Mouse (Mus musculus): ENCODE results near the gene Vps8.

The Vps8 gene

DNA sequence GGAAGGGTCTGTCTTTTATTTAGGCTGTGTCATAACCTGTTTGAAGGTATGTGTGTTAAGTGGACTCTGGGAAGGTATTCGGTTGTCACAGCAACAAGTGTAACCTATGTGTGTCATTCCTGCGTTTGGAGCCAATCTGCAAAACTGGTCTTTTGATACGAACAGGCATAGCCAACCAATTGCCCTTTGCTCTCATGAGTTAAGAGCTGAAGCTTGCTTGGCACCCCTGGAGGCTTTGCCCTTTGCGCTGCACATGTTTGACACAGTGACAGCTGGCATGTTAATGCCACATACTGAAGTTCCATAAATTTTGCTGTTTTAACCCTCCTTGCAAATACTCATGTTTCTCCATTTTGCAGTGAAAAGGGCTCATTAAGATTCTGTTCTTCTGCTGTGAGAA, 126.8 kb downstream of the Vps8 start:
- no peak for DNase-seq (ENCODE audit: low read depth, low spot score)

DNA sequence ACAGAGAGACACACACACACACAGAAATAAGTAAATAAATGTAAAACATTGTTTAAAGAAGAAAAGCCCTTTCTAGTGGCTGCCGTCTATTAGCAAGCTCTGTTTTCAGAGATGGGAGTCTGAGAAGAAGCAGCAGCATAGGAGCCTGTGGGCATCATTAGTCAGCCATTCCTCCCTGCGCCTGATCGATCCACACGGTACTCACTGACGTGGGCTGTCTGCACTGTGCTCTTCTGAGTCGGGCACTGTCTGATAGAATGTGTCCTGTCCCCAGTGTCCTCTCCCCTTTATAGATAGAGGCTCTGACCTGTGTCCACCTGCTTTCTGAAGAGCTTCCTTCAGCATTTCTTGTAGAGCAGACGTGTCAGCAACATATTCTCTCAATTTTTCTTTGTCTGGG, 127.5 kb downstream of the Vps8 start:
- no peak for DNase-seq (ENCODE audit: low read depth, low spot score)

DNA sequence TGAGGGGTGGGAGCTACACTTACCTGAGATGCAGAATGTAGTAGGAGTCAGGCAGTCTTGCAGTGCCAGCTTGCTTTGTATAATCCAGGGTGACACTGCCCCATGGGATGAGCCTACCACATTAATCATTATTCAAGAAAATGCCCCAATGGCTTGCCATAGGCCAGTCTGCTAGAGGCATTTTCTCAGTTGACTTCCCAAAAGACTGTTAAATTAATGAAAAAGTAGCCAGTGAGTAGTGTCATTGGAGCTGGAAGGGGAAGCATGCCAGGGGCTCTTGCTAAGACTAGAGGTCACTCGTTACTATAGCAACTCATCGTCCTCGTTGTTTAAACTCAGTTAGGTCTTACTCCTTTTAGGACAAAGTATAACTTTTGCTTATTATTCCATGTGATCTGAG, 130.6 kb downstream of the Vps8 start:
- DNase-seq (ENCODE audit: low read depth, low spot score), result no peak

DNA sequence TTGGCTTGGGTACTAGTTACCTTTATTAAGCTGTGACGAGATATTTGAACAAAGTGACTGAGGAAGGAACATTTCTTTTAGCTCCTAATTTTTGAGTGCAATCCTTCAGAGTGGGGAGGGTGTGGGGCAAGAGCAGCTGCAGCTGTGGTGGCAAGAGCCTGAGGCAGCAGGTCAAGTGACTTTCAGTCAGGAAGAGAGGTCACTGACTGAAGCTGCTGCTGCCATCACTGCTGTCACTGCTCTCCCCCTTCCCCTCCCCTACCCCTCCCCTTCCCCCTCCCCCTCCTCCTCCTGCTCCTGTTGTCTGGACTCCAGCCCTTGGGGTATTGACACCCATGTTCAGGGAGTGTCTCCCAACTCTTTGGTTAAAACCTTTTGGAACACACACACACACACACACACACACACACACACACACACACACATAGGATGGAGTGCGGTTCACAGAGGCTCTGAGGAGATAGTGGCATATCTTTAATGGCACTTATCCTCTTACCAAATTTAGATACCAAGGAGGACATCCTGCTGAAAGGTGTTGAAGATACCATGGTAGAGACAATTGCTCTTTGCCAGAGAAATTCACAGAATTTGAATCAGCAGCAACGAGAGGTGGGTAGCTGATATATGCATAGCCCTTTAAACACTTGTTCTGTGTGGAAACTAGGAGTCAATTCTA, 139.8 kb downstream of the Vps8 start:
- no peak for DNase-seq (ENCODE audit: low read depth, low spot score)

DNA sequence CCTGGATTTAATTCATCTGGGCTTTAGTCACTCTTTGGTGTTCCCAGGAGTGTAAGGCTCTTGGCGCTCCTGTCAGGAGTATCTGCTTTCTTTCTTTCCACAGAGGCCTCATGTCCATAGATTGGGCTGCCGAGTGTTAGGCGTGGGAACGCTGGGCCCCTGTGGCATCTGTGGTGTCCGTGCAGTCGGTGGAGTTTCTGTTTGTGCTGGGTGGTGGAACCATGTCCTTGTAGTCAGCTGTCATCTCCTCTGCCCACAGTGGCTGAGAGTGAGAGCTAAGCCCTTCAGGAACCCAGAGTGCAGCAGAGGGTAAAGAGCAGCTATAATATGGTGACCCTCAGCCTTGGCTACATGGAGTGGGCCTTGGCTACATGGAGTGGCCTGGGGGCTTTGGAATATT, 140.4 kb downstream of the Vps8 start:
- DNase-seq (ENCODE audit: low read depth, low spot score), result no peak

DNA sequence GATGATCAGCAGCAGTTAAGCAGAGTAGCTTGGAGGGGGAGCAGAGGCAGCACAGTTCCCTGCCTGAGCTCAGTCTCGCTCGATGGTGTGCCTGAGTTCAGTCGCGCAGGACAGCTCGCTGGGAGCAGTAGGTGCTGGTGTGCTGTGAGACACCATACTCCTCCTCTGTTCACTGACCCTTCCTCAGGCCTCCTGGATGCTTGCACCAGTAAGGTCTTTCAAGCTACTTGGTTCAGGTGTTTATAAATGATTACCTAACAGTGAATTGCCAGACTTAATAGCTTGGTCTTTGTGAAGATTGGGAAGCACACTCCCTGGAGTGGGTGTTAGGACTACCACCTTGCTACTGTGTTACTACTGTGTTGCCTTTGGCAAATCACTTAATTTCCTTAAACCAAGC, 144.2 kb downstream of the Vps8 start:
- DNase-seq (ENCODE audit: low read depth, low spot score), result no peak

DNA sequence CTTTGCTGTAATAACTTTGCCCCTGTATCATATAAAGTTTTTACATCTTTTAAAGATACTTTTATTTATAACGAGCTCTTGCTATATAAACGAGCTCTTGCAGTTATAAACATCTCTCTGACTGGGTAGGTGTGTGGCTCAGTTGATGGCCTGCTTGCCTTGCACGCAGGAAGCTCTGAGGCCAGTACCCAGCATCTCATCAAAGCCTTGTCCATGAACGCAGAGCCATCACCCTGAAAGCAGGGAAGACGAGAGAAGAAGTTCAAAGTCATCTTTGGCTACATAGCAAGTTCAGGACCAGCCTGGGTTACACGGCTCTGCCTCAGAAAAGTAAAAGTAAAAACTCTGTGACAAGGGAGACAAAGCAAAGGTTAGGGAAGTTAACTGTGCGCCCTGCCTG, 147.0 kb downstream of the Vps8 start:
- no peak for DNase-seq (ENCODE audit: low read depth, low spot score)

DNA sequence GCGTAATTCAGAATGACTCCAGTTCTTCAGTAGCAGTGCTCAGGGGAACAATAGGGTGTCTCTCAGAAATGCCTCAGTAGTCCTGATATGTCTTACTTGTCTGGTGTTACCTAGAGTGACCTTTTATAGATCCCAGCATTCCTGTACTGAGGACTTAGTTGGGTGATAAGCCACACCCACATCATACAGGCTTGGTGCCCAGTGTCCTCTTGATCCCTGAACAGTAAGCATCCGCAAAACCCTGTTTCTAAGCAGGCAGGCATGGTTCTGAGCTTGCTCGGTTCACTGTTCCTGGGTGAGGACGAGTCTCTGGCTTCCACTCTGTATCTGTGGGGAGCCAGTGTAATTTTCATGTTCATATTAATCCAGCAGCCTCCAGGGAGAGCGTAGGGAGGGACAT, 147.9 kb downstream of the Vps8 start:
- DNase-seq (ENCODE audit: low read depth, low spot score), result no peak

DNA sequence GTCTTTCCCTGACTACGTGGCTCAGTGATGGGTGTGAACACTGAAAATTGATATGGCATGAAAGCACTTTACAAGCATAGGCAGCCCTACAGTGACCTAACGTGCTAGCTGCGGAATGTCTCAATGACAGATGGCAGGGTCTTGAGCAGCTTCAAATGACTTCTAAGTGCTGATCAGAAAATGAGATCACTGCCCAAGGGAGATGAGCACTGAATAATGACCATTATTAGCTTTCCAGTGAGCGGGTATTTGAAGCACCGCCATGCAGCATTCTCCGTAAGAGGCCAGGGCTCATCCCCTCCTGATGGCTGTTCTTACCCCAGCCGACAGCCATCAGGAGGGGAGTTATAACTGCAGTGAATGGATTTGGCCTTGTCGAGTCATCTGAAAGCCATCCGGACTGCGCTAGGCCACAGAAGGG, 153.1 kb downstream of the Vps8 start:
- DNase-seq (ENCODE audit: low read depth, low spot score), result peak; percentile 18

DNA sequence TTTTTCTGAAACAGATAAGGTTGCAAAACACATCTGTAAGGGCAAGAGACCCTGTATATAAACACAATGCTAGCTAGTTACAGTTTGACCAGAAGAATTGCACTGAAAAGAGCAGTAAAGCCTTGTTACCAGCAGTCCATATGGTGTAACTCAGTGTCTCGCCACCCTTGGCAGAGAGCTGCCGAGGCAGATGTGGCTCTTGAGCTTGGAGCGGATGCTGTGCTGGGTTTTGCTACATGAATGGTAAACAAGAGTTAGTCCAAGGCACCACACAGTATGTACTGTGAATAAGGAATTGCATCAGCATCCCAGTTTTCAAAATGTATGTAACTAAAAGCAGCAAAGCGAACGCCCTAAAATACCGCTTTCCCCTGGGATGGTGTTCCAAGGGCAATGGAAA, 166.2 kb downstream of the Vps8 start:
- DNase-seq (ENCODE audit: low read depth, low spot score), result no peak

DNA sequence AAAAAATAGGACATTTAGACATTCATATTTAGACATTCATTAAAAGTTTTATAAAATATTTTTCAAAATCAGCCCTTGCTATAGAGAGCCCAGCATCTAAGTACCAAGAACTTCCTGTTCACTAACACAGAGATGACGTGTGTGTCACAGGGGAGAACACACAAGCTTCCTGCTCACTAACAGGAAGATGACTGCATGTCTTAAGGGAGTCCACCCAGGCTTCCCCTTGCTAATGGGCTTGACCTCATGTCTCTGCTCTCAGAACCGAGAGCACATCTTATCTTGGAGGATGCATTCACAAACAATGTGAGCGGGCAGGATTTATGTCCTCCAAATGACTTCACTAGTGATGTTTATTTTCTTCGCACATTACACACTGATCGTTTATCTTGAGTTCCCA, 167.9 kb downstream of the Vps8 start:
- DNase-seq (ENCODE audit: low read depth, low spot score), result no peak

DNA sequence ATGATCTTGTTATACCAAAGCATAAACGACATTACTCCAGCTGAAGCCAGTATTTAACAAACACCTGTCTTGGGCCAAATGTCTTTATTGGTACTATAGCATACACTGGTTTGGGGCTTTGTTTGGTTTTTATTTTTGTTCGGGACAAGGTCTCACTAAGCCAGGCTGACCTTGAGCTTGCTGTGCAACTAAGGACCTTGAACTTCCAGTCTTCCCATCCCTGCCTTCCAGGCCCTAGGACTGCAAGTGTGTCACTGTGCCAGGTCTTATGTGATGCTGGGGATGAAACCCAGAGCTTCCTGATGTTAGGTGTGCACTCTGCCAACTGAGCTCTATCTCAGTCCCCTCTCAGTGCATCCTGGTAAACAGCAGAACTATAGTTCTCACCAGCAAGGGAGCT, 168.6 kb downstream of the Vps8 start:
- DNase-seq (ENCODE audit: low read depth, low spot score), result no peak

DNA sequence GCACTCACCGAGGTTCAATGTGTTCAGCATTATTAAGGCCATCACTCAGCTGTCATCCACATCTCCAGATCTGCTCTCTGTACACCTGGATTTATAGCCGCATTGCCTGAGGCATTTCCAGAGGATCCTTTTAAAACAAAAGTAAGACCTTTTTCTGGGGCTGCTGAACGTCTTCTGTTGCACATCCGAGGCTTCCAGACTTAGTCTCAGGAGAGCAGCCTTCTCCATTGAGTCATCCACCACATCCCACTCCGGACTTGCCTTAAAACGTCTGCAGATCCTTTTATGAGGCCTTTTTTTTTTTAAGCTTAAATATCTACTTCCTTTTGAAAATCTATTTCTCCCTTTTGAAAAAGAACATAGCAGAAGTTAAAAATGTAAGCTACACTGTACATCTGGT, 172.6 kb downstream of the Vps8 start:
- no peak for DNase-seq (ENCODE audit: low read depth, low spot score)

DNA sequence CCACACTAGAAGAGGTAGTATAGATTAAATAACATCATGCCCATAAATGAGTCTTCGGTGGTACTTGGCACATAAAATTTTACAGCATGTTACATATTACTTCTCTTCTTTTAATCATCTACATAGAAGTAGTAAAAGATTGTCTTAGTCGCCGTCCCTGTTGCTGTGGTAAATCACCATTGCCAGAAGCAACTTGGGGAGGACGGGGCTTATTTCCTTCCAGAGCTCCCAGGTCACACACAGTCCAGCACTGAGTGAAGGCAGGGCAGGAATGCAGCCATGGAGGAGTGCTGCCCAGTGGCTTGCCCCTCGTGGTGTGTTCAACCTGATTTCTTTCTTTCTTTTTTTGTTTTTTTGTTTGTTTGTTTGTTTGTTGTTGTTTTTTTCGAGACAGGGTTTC, 181.4 kb downstream of the Vps8 start:
- no peak for DNase-seq (ENCODE audit: low read depth, low spot score)

DNA sequence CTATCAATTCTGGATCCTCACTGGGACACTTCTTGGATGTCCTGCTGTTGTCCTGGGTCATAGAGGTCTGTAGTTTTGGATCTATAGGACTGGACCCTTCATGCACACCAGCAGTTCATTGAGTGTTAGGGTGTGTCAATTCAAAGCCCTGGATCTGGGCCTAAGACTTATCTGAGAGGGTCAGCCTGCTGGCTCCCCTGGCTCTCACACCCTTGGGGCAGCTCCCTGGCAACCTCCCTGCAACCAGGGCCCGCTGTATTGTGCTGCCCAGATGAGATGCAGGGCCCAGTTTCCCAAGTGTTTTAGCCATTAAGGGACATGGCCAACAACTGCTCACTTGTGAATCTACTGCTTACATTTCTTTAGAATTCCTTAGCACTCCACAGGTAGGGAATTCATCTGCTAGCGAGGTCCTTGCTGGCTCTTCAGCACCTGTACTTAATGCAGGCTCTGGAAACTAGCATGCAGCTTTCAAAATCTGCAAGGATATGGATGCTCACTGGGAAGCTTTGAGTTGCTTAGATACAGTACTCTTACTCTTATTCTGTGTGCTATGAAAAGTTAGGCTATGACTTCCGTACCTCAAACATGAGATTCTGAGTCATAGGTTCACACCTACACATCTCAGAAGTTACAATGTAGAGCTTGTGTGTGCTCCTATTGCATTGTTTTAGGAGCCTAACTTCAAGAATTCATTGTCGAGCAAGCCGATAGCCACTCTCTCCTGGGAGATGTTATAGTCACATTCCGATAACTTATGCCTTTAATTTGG, 183.5 kb downstream of the Vps8 start:
- DNase-seq (ENCODE audit: low read depth, low spot score), result no peak

DNA sequence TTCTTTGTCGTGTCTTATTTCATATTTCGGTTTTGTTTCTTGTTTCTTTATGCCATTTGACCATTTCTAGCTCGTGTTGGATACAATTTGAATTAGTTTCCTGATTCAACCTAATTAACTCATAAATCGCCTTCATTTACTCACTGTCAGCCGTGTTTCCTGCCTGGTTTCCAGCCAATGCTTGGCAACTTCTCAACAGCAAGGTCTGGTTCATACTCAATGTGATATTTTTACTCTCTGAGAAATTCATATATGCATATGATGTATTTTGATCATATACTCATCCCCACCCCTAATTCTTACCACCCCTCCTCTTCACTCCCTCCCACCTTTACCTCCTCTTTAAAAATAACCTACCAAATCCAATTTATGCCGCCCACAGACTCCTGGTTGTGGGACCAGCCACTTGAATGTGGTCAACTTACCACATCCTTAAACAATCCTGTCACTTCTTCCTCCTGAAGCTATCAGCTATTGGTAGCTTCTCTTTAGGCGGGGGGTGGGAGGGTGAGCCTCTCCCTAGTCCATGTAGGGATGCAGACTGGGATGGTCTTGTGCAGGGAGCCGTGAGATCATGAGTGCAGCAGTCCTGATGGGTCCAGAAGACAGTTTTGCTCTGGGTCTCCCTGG, 184.2 kb downstream of the Vps8 start:
- no peak for DNase-seq (ENCODE audit: low read depth, low spot score)

DNA sequence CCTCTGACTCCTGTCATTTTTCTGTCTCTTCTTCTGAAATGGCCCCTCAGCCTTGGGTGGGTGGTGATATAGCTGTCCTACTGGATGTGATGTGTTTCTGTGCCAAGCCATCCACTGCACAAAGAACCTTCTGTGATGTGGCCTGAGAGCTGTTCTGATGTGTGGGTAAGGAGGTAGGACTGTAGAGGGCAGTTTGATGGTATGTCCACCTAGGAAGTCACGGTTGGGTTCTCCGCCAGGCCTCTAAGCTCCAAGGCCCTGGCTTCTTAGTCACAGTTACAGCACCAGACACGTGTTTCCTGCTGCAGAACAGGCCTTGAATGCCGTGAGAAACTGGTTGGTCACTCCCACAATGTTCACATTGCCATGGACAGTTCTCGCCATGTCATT, 184.7 kb downstream of the Vps8 start:
- DNase-seq (ENCODE audit: low read depth, low spot score), result no peak

DNA sequence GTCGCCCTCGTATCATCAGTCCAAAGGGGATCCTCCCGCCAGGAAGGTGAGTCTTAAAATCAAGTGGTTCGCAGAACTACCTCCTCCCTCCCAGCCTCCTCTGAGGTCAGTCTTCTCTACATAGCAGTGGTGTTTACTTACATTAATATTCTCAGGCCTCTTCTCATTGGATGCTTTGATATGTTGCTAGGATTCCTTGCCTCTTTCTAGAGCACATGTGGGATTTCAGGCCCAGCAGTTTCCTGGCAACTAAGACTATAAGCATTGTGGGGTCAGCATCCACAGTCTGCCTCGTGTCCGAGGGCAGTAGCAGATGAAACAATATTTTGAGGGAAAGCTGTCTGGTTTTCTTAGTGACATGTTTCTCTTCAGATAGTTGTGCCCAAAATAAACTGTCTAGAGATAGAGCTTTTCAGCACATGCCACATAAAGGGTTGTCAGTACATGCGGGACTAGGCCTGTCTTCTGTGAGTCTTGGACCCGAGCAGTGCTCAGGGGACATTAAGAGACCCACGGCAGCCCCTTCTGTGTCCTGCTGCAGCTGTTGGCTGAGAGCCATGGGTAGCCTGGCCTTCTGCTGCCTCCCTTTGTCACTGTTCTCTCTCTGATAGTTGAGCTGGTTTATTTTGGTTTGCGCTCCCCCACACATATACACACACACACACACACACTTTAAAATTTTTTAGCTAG, 185.4 kb downstream of the Vps8 start:
- DNase-seq (ENCODE audit: low read depth, low spot score), result no peak

DNA sequence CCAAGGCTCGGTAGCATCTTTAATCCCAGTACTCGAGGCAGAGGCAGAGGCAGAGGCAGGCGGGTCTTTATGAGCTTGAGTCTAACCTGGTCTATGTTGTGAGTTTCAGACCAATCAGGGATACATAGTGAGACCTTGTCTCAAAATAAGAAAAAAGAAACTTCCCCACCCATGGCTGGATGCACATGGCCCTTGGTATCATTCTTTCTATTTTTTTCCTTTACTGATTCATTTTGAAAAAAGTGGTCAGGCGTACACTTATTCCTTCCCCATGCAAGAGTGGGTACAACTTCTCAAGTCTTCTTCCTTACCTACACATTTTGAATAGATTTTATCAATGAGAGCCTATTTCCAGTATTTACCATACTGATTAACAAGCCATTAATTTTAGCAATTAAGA, 187.6 kb downstream of the Vps8 start:
- DNase-seq (ENCODE audit: low read depth, low spot score), result no peak

DNA sequence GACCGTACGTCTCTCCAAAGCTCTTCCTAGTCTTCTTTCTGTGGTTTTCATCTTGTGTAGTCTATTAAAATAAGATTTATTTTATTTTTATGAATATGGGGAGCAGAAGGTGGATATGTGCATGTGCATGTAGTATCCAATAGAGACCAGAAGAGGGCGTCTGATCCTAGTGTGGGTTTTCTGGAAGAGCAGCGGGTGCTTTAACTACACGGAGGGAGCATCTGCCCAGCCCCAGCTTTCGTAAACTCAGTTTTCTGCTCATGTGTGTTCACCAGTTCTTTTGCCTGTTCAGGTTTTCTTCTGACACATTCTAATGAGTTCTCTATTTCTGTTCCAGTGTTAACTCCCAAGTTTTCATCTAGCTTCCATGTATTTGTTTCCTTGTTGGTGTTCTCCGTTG, 192.9 kb downstream of the Vps8 start:
- peak; percentile 28 for DNase-seq (ENCODE audit: low read depth, low spot score)

DNA sequence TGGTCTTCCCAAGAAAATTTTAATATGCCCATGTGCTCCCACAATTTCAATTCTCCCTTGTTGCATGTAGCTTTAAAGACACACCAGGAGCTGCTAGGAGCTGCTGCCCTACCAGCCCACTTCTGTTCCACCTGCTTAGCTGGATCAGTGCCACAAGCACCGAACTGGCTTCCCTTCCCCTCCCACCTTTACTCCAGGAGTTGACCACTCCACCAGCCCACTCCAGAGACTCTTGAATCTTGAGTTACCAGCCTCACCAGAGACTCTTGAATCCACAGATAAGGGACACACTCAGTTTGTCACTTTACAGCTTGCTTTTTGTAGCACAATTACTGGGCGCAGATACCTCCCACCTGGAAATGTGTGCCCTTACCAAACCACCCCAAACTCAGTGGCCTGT, 197.7 kb downstream of the Vps8 start:
- no peak for DNase-seq (ENCODE audit: low read depth, low spot score)

DNA sequence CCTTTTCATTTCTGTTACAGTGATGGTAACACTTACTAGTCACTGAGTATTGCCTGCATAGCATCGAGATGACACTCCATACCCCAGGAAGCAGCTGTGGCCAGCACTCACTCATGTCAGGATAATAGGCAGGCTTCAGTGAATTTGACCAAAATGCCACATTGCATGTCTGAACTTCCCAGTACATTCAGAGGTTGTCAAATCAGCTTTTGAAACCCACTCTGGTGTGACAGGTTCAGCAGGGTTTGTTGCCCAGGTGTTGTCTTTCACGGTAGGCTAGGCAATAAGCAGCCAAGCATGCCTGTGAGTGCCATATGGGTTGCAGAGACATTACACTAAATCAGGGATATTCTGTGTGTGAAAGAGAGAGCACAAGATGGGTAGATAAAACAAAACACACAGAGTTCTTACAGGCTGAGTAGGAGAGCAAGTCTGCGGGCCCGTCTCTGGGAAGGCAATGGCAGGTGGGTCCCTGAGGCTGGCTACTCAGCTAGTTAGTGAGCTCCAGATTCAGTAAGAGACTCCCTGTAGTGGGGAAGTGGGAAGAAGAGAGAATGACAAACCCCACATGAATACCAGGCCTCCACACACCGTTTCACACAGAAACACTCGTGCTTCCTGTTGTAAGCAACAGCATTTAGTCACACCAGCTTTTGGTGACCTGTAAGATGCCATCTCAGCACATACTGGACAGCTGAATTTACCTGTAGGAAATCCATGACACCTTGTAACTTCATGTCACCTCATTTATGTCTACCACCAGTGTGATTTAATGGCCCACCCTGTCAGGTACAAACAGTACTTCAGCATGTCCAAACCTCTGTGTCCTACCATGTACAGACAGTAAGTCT, 203.1 kb downstream of the Vps8 start:
- DNase-seq (ENCODE audit: low read depth, low spot score), result no peak

Data from forelimb bud, embryonic 11.5 days (tissue).